Mouse (Mus musculus) ES-Bruce4 (cell line): ENCODE data around the gene Tada1. TPM values are rescaled to one million over a fixed set of nuclear protein-coding genes. Genes with fewer than 3 reads are reported as not detected.

Source experiments
- H3K27ac ChIP-seq: 2 replicates; pipeline ENCODE4 v1.5.1; 2012; ENCODE audit warnings: low read length, inconsistent platforms; ENCODE audit not compliant: insufficient read depth
- H3K27me3 ChIP-seq: 2 replicates; pipeline ENCODE4 v1.6.1; 2012; ENCODE audit warnings: mild to moderate bottlenecking, low read length, inconsistent platforms; ENCODE audit not compliant: control insufficient read depth, poor library complexity, insufficient read depth, severe bottlenecking
- H3K36me3 ChIP-seq: 2 replicates; pipeline ENCODE4 v1.6.1; 2012; ENCODE audit warnings: inconsistent platforms, mild to moderate bottlenecking, low read length, moderate library complexity; ENCODE audit not compliant: control insufficient read depth, poor library complexity, insufficient read depth, severe bottlenecking
- H3K4me1 ChIP-seq: one replicate; pipeline ENCODE4 v1.8.1; 2011; ENCODE audit warnings: low read length; ENCODE audit not compliant: control insufficient read depth, insufficient read depth
- H3K4me3 ChIP-seq: 2 replicates; pipeline ENCODE4 v1.5.1; 2011; ENCODE audit warnings: low read depth, mild to moderate bottlenecking, low read length
- H3K9ac ChIP-seq: 2 replicates; pipeline ENCODE4 v1.6.1; 2012; ENCODE audit warnings: low read depth, mild to moderate bottlenecking, inconsistent platforms; ENCODE audit not compliant: poor library complexity, severe bottlenecking
- H3K9me3 ChIP-seq: replicated peaks from 2 replicates; pipeline ENCODE4 v1.6.1; 2012; ENCODE audit warnings: mild to moderate bottlenecking, low read length, inconsistent platforms; ENCODE audit not compliant: control insufficient read depth, poor library complexity, insufficient read depth, severe bottlenecking
- CTCF ChIP-seq: IDR thresholded peaks from one replicate; pipeline ENCODE4 v1.8.1; 2011; ENCODE audit warnings: low read depth, low read length
- EP300 ChIP-seq: IDR thresholded peaks from 2 replicates; pipeline ENCODE4 v1.6.1; 2011; ENCODE audit warnings: low read depth, low read length; ENCODE audit not compliant: insufficient read depth
- POLR2A ChIP-seq: IDR thresholded peaks from one replicate; pipeline ENCODE4 v1.8.1; 2011; ENCODE audit warnings: low read length; ENCODE audit not compliant: insufficient read depth
- polyA plus RNA-seq: library from polyadenylated mRNA; stranded (reverse); fragments of >200 nt; gene quantifications from 2 replicates; pipeline ENCODE4 v1.2.4, GENCODE M21; 2011; ENCODE audit warnings: low read depth; ENCODE audit not compliant: missing spikeins, insufficient read depth, insufficient read length

Gene Tada1
- polyA plus RNA-seq, 1 experiment, result 3.7 TPM

DNA sequence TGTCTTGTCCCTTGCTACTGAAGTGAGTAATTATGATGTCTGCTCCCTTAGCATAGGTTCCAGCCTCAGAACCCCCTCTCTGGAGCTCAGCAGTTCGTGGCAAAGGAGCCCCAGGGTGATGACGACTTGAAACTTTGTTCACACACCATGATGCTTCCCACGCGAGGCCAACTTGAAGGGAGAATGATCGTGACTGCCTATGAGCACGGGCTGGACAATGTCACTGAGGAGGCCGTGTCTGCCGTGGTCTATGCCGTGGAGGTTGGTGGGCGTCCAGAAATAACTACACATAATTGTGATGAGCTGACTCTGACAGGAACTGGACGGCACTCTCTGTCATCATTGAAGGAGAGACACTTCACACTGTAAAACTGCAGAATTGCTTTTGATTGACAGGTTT, 9.6 kb downstream of the Tada1 start:
- Histone ChIP-seq H3K4me3 (no peak overlapping the region), H3K27me3 (no peaks in the 10 kb centered on the region), H3K36me3 (0 out of 2 replicates have a peak, but pooled peaks cover 2% of the 10 kb centered on the region), H3K27ac (no peak overlapping the region), H3K9ac (no peak overlapping the region), H3K4me1 (no peaks in the 10 kb centered on the region), H3K9me3 (no peaks in the 10 kb centered on the region)
- TF ChIP-seq POLR2A, result no peak
- no peak for TF ChIP-seq CTCF
- TF ChIP-seq EP300, result no peak

DNA sequence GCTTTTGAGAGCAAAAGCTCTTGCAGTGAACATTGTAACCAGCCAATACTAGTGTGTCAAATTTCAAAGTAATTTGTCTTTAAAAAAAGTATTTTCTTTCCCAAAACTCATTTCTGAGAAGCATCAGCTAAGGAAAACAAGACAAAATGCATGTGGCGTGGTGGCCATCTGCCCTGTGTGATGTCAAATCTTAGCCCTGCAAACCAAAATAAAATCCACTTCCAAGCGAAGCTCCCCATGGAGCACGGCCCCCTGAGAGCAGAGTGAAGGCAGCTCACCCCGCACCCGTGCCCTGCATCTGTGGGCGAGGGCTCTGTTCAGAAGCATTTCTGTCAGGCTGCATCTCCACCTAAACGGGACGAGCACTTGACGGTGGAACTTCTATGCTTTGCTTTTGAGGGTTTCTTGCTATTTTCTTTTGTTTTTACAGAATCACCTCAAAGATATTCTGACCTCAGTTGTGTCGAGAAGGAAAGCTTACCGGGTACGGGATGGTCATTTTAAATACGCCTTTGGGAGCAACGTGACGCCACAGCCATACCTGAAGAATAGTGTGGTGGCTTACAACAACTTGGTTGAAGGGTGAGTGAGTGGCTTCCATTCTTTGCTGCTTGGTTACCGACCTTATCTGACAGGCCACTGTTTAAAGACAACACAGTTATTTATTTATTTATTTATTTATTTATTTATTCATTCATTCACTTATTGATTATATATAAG, 10.7 kb downstream of the Tada1 start:
- Histone ChIP-seq H3K36me3 (0 out of 2 replicates have a peak, but pooled peaks cover 2% of the 10 kb centered on the region), H3K4me1 (no peaks in the 10 kb centered on the region), H3K9me3 (no peaks in the 10 kb centered on the region), H3K27ac (no peak overlapping the region), H3K4me3 (no peak overlapping the region), H3K9ac (no peak overlapping the region), H3K27me3 (no peaks in the 10 kb centered on the region)
- TF ChIP-seq POLR2A (no peak), EP300 (no peak), CTCF (no peak)

DNA sequence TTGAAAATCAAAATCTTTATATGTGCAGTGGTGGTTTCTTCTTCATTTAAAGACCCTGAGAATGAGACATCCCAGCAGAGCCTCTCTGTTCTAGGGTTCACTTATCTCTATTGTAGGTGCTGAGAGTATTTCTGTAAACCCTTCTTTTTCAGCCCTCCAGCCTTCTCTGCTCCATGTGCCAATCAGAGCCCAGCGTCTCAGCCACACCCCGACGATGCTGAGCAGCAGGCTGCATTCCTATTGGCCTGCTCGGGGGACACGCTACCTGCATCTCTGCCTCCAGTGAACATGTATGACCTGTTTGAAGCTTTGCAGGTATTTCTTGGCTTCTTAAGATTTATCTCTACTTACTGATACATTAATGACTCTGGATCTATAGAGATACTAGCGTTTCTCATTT, 12.8 kb downstream of the Tada1 start:
- Histone ChIP-seq H3K4me1 (no peaks in the 10 kb centered on the region), H3K36me3 (0 out of 2 replicates have a peak, but pooled peaks cover 2% of the 10 kb centered on the region), H3K9me3 (no peaks in the 10 kb centered on the region)

DNA sequence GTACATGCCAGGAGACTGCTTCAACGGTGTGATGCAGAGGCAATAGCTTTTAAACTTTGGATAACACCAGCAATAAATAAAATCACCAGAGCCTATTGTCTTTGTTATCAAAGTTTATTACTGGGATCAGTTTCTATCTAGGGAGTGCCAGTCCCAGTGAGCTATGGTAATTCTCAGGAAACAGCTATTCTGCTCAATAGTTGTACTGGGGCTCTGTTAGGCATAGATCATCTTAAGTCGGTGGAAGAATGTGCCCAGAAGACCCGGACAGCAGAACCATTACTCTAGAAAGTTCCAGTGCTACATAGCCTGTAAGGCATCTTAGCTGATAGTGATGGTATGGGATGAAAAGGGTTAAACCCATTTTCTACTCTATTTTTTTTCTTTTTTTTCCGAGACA, 15.9 kb downstream of the Tada1 start:
- Histone ChIP-seq H3K4me1 (no peaks in the 10 kb centered on the region), H3K4me3 (no peak overlapping the region), H3K36me3 (no peaks in the 10 kb centered on the region), H3K27ac (no peak overlapping the region), H3K27me3 (no peaks in the 10 kb centered on the region), H3K9me3 (no peaks in the 10 kb centered on the region), H3K9ac (no peak overlapping the region)
- no peak for TF ChIP-seq POLR2A
- no peak for TF ChIP-seq CTCF
- TF ChIP-seq EP300, result no peak

More for the DNA sequence above, 12.8 kb downstream of the Tada1 start:
- no peak overlapping the region for H3K9ac ChIP-seq
- H3K27me3 ChIP-seq, result no peaks in the 10 kb centered on the region
- no peak overlapping the region for H3K4me3 ChIP-seq
- TF ChIP-seq EP300 (no peak), CTCF (no peak), POLR2A (no peak)
- H3K27ac ChIP-seq, result no peak overlapping the region

DNA sequence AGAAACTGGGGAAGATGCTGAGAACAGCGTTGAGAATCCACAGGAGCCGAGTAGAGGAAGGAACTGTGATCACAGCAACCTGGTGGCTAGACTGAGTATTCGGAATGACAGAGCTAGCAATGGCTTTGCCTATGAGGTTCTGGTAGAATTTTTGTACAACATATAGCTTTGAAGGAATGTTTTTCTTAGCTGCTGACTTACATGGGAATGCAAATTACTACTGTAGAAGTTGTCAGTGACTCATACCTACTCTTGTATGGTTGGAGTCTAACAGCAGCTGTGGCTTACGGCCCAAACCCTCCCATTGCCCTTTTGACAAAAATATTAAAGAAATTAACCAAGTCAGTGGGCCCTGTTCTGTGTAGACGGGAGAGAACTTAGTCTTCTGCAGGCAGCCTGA, 16.8 kb downstream of the Tada1 start:
- Histone ChIP-seq H3K9me3 (no peaks in the 10 kb centered on the region), H3K36me3 (no peaks in the 10 kb centered on the region), H3K27me3 (no peaks in the 10 kb centered on the region), H3K9ac (no peak overlapping the region), H3K27ac (no peak overlapping the region), H3K4me3 (no peak overlapping the region), H3K4me1 (no peaks in the 10 kb centered on the region)
- no peak for TF ChIP-seq CTCF
- TF ChIP-seq POLR2A, result no peak
- TF ChIP-seq EP300, result no peak

DNA sequence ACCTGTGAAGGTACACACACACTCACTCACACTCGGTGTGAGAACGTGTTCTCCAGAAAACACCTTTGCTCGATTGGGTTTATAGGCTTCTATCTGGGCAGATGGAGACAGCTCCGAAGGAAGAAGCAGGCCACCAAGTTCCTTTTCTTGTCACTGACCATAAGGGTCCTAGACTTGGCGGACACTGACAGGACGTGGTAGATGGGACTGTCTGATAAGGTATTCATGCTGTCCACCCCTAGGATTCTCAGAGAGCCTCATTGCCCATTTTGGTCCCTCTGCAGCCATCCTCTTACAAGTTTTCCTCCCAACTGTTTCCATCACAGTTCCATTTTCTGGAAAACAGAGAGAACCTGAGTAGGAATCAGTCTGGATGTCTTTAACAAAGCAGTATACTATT, 17.5 kb downstream of the Tada1 start:
- Histone ChIP-seq H3K27me3 (no peaks in the 10 kb centered on the region), H3K4me1 (no peaks in the 10 kb centered on the region), H3K9me3 (no peaks in the 10 kb centered on the region), H3K4me3 (no peak overlapping the region), H3K9ac (no peak overlapping the region), H3K27ac (no peak overlapping the region), H3K36me3 (no peaks in the 10 kb centered on the region)
- TF ChIP-seq EP300 (no peak), CTCF (no peak), POLR2A (no peak)
